Mouse (Mus musculus) kidney, embryonic 14.5 days (tissue): ENCODE data around the gene Slc9a1. TPM values are rescaled to one million over a fixed set of nuclear protein-coding genes. Genes with fewer than 3 reads are reported as not detected.
A peak's percentile ranks its signal among the peaks of the same experiment; 100 is the strongest.

ENCODE experiments used
- ATAC-seq: fragments of 200-750 bp; cut with Nextera tagmentation; 2 replicates; pipeline ENCODE4 v1.8.0; 2017; ENCODE audit warnings: moderate number of reproducible peaks, mild to moderate bottlenecking, moderate TSS enrichment, moderate library complexity; ENCODE audit not compliant: low FRiP score, low TSS enrichment
- H3K27ac ChIP-seq: fragments of 300-500 bp; sonication (generic); 2 replicates; pipeline ENCODE4 v1.5.1; 2014; ENCODE audit warnings: low read depth, mild to moderate bottlenecking, low read length, moderate library complexity, mixed read lengths
- H3K27me3 ChIP-seq: fragments of 300-500 bp; sonication (generic); 2 replicates; pipeline ENCODE4 v1.6.1; 2014; ENCODE audit warnings: mild to moderate bottlenecking, low read length; ENCODE audit not compliant: control insufficient read depth, insufficient read depth
- H3K36me3 ChIP-seq: fragments of 300-500 bp; sonication (generic); 2 replicates; pipeline ENCODE4 v1.6.1; 2014; ENCODE audit warnings: low read length, mixed read lengths; ENCODE audit not compliant: control insufficient read depth, insufficient read depth
- H3K4me1 ChIP-seq: fragments of 300-500 bp; sonication (generic); 2 replicates; pipeline ENCODE4 v1.6.1; 2014; ENCODE audit warnings: low read length, mixed read lengths; ENCODE audit not compliant: control insufficient read depth, insufficient read depth
- H3K4me2 ChIP-seq: fragments of 300-500 bp; sonication (generic); replicated peaks from 2 replicates; pipeline ENCODE4 v1.6.1; 2014; ENCODE audit warnings: low read depth, mild to moderate bottlenecking, low read length
- H3K4me3 ChIP-seq: fragments of 300-500 bp; sonication (generic); 2 replicates; pipeline ENCODE4 v1.5.1; 2014; ENCODE audit warnings: mild to moderate bottlenecking, low read length
- H3K9ac ChIP-seq: fragments of 300-500 bp; sonication (generic); 2 replicates; pipeline ENCODE4 v1.6.1; 2014; ENCODE audit warnings: low read depth, mild to moderate bottlenecking, low read length, moderate library complexity
- H3K9me3 ChIP-seq: fragments of 300-500 bp; sonication (generic); 2 replicates; pipeline ENCODE4 v1.6.1; 2016; ENCODE audit warnings: low read length; ENCODE audit not compliant: control insufficient read depth
- WGBS: fragments of 180-500 bp; shearing (Covaris S2); extraction: QIAGEN DNeasy Blood & Tissue Kit; methylation state at CpG from one replicate; pipeline ENCODE4 v1.1.7; 2014; 5-methylcytosine and 5-hydroxymethylcytosine counted together
- microRNA-seq: library from miRNA; unstranded; fragments of <30 nt; microRNA quantifications from one replicate; pipeline ENCODE4, GENCODE M21; 2016
- polyA plus RNA-seq: library from polyadenylated mRNA; unstranded; fragments of >200 nt; fragmentation: Nextera tagmentation; extraction: Ambion mirVana; gene quantifications from 2 replicates; pipeline ENCODE4 v1.2.1, GENCODE M21; 2014

Gene Slc9a1
- polyA plus RNA-seq, 1 experiment from 2014 or later = 7.6 TPM

DNA sequence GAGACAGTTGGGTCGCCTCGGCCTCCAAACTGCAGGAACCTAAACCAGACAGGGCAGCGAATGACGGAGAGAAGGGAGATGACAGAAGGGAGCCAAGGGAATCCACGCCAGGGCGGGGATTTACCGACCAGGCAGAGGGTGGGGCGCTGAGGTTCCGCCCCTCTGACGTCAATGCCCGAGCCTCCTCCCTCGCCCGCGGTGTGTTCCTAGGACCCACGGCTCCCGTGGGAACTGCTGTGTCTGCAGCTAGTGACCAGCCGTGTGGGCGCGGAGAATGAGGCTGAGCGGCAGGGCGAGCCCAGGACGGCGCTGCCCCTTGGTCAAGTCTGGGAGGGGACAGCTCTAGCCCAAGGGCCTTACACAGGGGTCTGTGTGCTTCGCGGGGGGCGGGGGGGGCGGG, 98.6 kb downstream of the Slc9a1 start:
- peak overlapping the region; percentile 93 for H3K4me2 ChIP-seq
- H3K9ac ChIP-seq = peak overlapping the region; percentile 60
- WGBS = 0% methylated on average over 27 of the region's 27 CpGs
- peaks cover 4% of the 10 kb centered on the region; the same call in 1 of the 2 replicates for H3K9me3 ChIP-seq
- no peak overlapping the region for H3K27ac ChIP-seq
- H3K4me1 ChIP-seq = peaks cover 5% of the 10 kb centered on the region; the same call in 1 of the 2 replicates
- no peaks in the 10 kb centered on the region for H3K36me3 ChIP-seq
- peaks cover 3% of the 10 kb centered on the region; the same call in 1 of the 2 replicates for H3K27me3 ChIP-seq
- H3K4me3 ChIP-seq = peak overlapping the region; percentile 44
- ATAC-seq = peak; percentile 77

DNA sequence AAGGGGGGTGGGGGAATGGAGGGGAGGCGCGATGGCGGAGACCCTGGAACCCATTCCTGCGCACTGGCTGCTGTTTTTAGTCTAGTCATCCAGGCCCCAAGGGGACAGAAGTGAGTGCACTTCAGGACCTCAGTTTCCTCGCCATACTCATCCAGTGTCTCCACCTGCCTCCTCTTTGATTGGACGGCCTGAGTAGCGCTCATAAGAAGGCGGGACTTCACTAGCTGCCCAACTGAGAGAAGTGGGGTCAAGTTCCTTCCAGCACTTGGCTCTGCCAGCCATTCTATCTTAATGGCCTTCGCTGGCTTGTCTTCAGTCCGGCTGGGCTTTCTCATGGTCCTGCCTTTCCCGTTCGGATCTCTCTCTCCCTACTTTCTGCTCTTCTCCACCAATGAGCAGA, 99.6 kb downstream of the Slc9a1 start:
- H3K27me3 ChIP-seq = peaks cover 3% of the 10 kb centered on the region; the same call in 1 of the 2 replicates
- peak overlapping the region; percentile 93 for H3K4me2 ChIP-seq
- no peaks in the 10 kb centered on the region for H3K36me3 ChIP-seq
- ATAC-seq = no peak
- no peak overlapping the region for H3K27ac ChIP-seq
- H3K9ac ChIP-seq = no peak overlapping the region
- peaks cover 3% of the 10 kb centered on the region; the same call in 1 of the 2 replicates for H3K4me1 ChIP-seq
- H3K9me3 ChIP-seq = peaks cover 4% of the 10 kb centered on the region; the same call in 1 of the 2 replicates
- 11% methylated on average over 12 of the region's 12 CpGs for WGBS
- peak overlapping the region; percentile 4; the same call in 1 of the 2 replicates for H3K4me3 ChIP-seq

- H3K36me3 ChIP-seq = no peaks in the 10 kb centered on the region
- H3K4me1 ChIP-seq = peaks cover 3% of the 10 kb centered on the region; the same call in 1 of the 2 replicates
- no peak overlapping the region for H3K9ac ChIP-seq
- no peak overlapping the region for H3K27ac ChIP-seq
- no peak overlapping the region for H3K4me2 ChIP-seq
- ATAC-seq = no peak
- peaks cover 3% of the 10 kb centered on the region; the same call in 1 of the 2 replicates for H3K27me3 ChIP-seq
- no peak overlapping the region for H3K4me3 ChIP-seq
- 81% methylated on average over 7 of the region's 7 CpGs for WGBS
- H3K9me3 ChIP-seq = peaks cover 4% of the 10 kb centered on the region; the same call in 1 of the 2 replicates
Observed at GRCm38 (mm10) chr4:133471135-133471821, 101.8 kb downstream of the Slc9a1 start.

Small RNA genes lying within 50 kb of the gene (microRNA-seq; reads per million reads assigned to microRNA genes)
- gene Mir5122 = 1.5 reads per million

Other genes with a start within 250 kb of the Slc9a1 start
- 103 and 143 TPM in 2 replicates for gene Wasf2, start 239.2 kb upstream of the Slc9a1 start, polyA plus RNA-seq
- 6.9 and 7.6 TPM in 2 replicates for gene Cd164l2, start 157.6 kb upstream of the Slc9a1 start, polyA plus RNA-seq
- gene Gpr3, start 157.2 kb upstream of the Slc9a1 start, polyA plus RNA-seq = 0.53 TPM in 1 of 2 replicates, not detected in the other
- 2.8 and 4.1 TPM in 2 replicates for gene Map3k6, start 128.9 kb upstream of the Slc9a1 start, polyA plus RNA-seq
- 0.70 and 1.1 TPM in 2 replicates for gene Sytl1, start 106.6 kb upstream of the Slc9a1 start, polyA plus RNA-seq
- 74.9 and 87.9 TPM in 2 replicates for gene Tmem222, start 91.9 kb upstream of the Slc9a1 start, polyA plus RNA-seq
- 10.0 and 16.0 TPM in 2 replicates for gene Wdtc1, start 16.2 kb upstream of the Slc9a1 start, polyA plus RNA-seq
- gene Tent5b, start 110.4 kb downstream of the Slc9a1 start, polyA plus RNA-seq = 0.35 and 0.94 TPM in 2 replicates
- 1.4 and 1.6 TPM in 2 replicates for gene Trnp1, start 128.8 kb downstream of the Slc9a1 start, polyA plus RNA-seq
- 15.3 and 21.4 TPM in 2 replicates for gene Kdf1, start 149.3 kb downstream of the Slc9a1 start, polyA plus RNA-seq
- gene Nudc, start 176.3 kb downstream of the Slc9a1 start, polyA plus RNA-seq = 285 and 287 TPM in 2 replicates
- not detected in 2 replicates for gene Nr0b2, start 183.7 kb downstream of the Slc9a1 start, polyA plus RNA-seq
- gene Gpatch3, start 205.0 kb downstream of the Slc9a1 start, polyA plus RNA-seq = 6.5 and 10.2 TPM in 2 replicates
- 23.6 and 23.9 TPM in 2 replicates for gene Gpn2, start 214.7 kb downstream of the Slc9a1 start, polyA plus RNA-seq
- 8.0 and 9.5 TPM in 2 replicates for gene Sfn, start 232.5 kb downstream of the Slc9a1 start, polyA plus RNA-seq